Mouse (Mus musculus) thymus, adult 2 months (tissue): Measurements from ENCODE around the gene Sik2.

ENCODE experiments used
- CTCF ChIP-seq: fragments of 200-500 bp; IDR thresholded peaks from 2 replicates; pipeline ENCODE4 v1.5.1; 2012; ENCODE audit warnings: mild to moderate bottlenecking, control low read depth, low read length, moderate library complexity, borderline replicate concordance; ENCODE audit not compliant: control insufficient read depth, poor library complexity, insufficient read depth; ENCODE audit errors: extremely low read depth
- POLR2A ChIP-seq: fragments of 200-500 bp; IDR thresholded peaks from 2 replicates; pipeline ENCODE4 v1.6.1; 2012; ENCODE audit warnings: mild to moderate bottlenecking, low read length, control low read depth, moderate library complexity; ENCODE audit not compliant: control insufficient read depth, poor library complexity, insufficient read depth; ENCODE audit errors: extremely low read depth

DNA sequence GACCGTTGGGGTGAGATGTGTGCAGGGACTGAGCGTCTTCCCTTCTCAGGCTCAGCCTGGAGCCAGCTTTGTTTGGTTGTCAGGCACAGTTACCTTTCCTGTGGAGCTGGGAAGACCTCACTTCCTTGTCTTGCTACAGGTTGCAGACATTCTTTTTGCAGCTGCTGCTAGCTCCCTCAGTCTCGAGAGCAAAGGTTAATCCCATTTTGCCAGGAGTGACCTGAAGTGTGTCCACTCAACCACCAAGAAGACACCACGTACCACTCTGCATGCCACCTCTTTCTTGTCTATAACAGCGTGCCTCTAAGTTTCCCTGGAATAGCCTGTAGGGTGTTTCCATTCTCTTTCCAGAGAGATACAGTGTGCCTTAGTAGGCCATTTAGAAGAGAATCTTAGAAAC is 160.1 kb downstream of the Sik2 start:
- TF ChIP-seq CTCF = no peak
- no peak for TF ChIP-seq POLR2A
